Mouse (Mus musculus) neural tube, embryonic 11.5 days (tissue): ENCODE measurements at regions not wholly inside any gene's neighbourhood (a gene's known extent, or its start where the extent isn't known, plus 50 kb on each side); places are given as distances from the start of the nearest gene placed in this dataset.

Source experiments
- ATAC-seq: fragments of 200-750 bp; cut with Nextera tagmentation; 2 replicates; pipeline ENCODE4 v1.8.0; 2017; ENCODE audit warnings: moderate number of reproducible peaks, mild to moderate bottlenecking, moderate TSS enrichment, moderate library complexity; ENCODE audit not compliant: insufficient read depth, low FRiP score, low TSS enrichment
- DNase-seq: peaks from one replicate; pipeline ENCODE4 v3.0.0-alpha.2; 2015; ENCODE audit warnings: low spot score
- H3K27ac ChIP-seq: fragments of 300-500 bp; sonication (generic); 2 replicates; pipeline ENCODE4 v1.5.1; 2014; ENCODE audit warnings: low read depth, mild to moderate bottlenecking, low read length
- H3K27me3 ChIP-seq: fragments of 300-500 bp; sonication (generic); 2 replicates; pipeline ENCODE4 v1.6.1; 2014; ENCODE audit warnings: mild to moderate bottlenecking, low read length, mixed read lengths; ENCODE audit not compliant: control insufficient read depth, insufficient read depth
- H3K36me3 ChIP-seq: fragments of 300-500 bp; sonication (generic); 2 replicates; pipeline ENCODE4 v1.6.1; 2014; ENCODE audit warnings: mild to moderate bottlenecking, low read length, moderate library complexity, mixed read lengths; ENCODE audit not compliant: control insufficient read depth, insufficient read depth
- H3K4me1 ChIP-seq: fragments of 300-500 bp; sonication (generic); 2 replicates; pipeline ENCODE4 v1.6.1; 2014; ENCODE audit warnings: low read length, mixed read lengths; ENCODE audit not compliant: control insufficient read depth, insufficient read depth
- H3K4me2 ChIP-seq: fragments of 300-500 bp; sonication (generic); 2 replicates; pipeline ENCODE4 v1.6.1; 2014; ENCODE audit warnings: low read depth, mild to moderate bottlenecking, moderate library complexity
- H3K4me3 ChIP-seq: fragments of 300-500 bp; sonication (generic); 2 replicates; pipeline ENCODE4 v1.5.1; 2014; ENCODE audit warnings: low read depth, low read length
- H3K9ac ChIP-seq: fragments of 300-500 bp; sonication (generic); 2 replicates; pipeline ENCODE4 v1.6.1; 2014; ENCODE audit warnings: mild to moderate bottlenecking, low read length
- H3K9me3 ChIP-seq: fragments of 300-500 bp; sonication (generic); 2 replicates; pipeline ENCODE4 v1.6.1; 2016; ENCODE audit warnings: low read length; ENCODE audit not compliant: control insufficient read depth
- WGBS: fragments of 180-500 bp; shearing (Covaris S2); extraction: QIAGEN DNeasy Blood & Tissue Kit; methylation state at CpG from one replicate; pipeline ENCODE4 v1.1.7; 2014; 5-methylcytosine and 5-hydroxymethylcytosine counted together

DNA sequence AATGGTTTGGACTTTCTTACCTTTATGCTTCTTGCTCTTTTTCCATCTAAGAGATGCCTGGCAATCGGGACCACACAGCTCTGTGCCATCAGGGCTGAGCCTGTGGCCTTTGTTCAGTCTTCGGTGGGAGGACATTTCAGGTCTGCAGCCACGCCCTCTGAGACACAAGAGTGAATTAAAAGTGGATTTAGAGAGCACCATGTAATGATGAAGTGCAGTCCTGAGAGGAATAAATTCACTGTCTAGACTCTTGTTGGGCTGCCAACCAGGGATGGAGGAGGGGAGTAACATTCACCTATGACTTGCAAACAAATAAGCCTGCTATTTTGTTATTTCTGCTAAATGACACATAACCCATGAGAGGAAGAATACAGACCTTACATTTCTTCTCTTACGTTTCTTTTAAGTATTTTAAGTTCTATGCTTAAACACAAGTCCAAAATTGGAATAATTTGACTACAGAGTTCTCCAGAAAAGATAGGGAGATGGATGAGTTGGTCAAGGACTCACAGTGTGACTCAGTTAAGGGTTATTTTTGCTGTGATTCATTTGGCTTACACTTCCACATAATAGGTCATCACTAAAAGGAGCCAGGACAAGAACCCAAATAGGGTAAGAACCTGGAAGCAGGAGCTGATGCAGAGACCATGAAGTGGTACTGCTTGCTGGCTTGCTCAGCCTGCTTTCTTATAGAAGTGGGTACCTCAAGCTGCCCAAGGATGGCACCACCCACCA, 484.3 kb downstream of the Nuf2 start:
- Histone ChIP-seq H3K4me2 (no peak overlapping the region), H3K9ac (no peak overlapping the region), H3K27ac (no peak overlapping the region), H3K27me3 (no peaks in the 10 kb centered on the region), H3K4me3 (no peak overlapping the region), H3K36me3 (no peaks in the 10 kb centered on the region), H3K9me3 (no peaks in the 10 kb centered on the region), H3K4me1 (no peaks in the 10 kb centered on the region)
- ATAC-seq = no peak
- DNase-seq = no peak
- WGBS = 74% methylated on average over 4 of the region's 4 CpGs

DNA sequence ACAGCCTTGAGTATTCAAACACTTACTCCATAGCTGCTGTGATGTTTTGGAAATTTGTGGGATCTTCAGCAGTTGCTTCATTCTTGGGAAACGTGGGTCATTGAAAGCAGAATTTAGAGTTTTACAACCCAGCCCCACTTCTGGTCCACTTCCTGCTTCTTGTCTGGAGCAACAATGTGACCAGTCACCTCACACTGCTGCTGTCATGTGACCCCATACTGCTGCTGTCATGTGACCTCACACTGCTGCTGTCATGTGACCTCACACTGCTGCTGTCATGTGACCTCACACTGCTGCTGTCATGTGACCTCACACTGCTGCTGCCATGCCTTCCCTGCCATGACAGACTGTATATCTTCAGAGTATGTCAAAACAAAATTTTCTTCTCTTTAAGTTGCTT, 497.7 kb downstream of the Nuf2 start:
- H3K4me3 ChIP-seq = no peak overlapping the region
- no peaks in the 10 kb centered on the region for H3K27me3 ChIP-seq
- 84% methylated on average over 1 of the region's 1 CpGs for WGBS
- no peak for ATAC-seq
- H3K4me1 ChIP-seq = no peaks in the 10 kb centered on the region
- DNase-seq = no peak
- H3K4me2 ChIP-seq = no peak overlapping the region
- no peak overlapping the region for H3K27ac ChIP-seq
- no peaks in the 10 kb centered on the region for H3K36me3 ChIP-seq
- no peak overlapping the region for H3K9ac ChIP-seq
- H3K9me3 ChIP-seq = no peaks in the 10 kb centered on the region

DNA sequence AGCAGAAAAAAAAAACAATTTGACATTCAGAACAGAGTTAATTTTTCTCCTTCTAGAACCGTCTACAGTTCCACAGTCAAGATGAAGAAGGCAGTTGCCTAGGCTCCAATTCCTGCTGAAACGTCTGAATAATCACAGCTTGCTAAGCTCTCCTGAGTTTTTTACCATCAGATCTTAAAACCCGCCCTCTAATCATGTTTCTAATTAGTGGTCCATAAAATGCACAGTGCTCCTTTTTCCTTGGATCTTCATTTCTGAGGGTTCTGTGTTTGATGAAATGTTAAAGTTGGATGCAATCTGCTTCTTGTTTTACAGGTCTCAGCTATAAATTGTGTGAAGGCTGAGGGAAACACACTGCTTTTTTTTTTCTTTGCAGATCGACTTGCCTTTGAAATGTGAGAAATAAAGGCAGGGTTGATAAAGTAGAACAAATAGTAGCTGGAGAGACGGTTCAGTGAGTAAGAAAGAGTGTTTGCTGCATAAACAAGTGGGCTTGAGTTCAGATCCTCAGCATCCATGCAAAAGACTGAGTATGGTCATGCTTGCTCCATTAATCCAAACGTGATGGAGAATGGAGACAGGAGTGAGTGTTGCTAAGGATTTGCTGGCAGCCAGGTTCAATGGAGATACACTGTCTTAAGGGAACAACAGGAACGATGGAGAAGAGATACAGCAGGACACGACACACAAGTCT, 499.3 kb downstream of the Nuf2 start:
- no peaks in the 10 kb centered on the region for H3K27me3 ChIP-seq
- no peak overlapping the region for H3K9ac ChIP-seq
- H3K9me3 ChIP-seq = no peaks in the 10 kb centered on the region
- 69% methylated on average over 8 of the region's 8 CpGs for WGBS
- no peaks in the 10 kb centered on the region for H3K36me3 ChIP-seq
- no peak overlapping the region for H3K4me2 ChIP-seq
- DNase-seq (no peak), ATAC-seq (no peak)
- no peak overlapping the region for H3K4me3 ChIP-seq
- no peak overlapping the region for H3K27ac ChIP-seq
- no peaks in the 10 kb centered on the region for H3K4me1 ChIP-seq

DNA sequence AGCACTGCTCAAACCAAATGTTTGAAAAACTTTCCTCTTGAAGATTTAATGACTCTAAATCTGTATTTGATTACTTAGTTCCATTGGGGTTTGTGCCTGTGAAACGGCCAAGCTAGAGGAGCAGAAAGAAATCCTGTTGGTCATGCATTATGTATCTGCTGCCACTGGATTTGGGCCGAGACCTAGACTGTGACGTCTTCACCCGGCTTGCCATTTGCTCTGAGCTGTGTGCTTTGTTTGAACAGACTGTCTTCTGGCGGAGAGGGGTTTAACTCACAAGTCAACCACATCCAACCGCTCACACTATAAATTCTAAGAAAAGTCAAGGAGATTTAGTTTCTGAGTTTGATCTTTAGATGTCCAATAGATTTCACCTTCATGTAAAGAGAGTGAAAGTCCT, 503.6 kb downstream of the Nuf2 start:
- no peaks in the 10 kb centered on the region for H3K27me3 ChIP-seq
- H3K4me2 ChIP-seq = no peak overlapping the region
- no peaks in the 10 kb centered on the region for H3K36me3 ChIP-seq
- H3K27ac ChIP-seq = no peak overlapping the region
- no peaks in the 10 kb centered on the region for H3K9me3 ChIP-seq
- H3K9ac ChIP-seq = no peak overlapping the region
- no peaks in the 10 kb centered on the region for H3K4me1 ChIP-seq
- DNase-seq (no peak), ATAC-seq (no peak)
- no peak overlapping the region for H3K4me3 ChIP-seq
- WGBS = 67% methylated on average over 6 of the region's 6 CpGs

DNA sequence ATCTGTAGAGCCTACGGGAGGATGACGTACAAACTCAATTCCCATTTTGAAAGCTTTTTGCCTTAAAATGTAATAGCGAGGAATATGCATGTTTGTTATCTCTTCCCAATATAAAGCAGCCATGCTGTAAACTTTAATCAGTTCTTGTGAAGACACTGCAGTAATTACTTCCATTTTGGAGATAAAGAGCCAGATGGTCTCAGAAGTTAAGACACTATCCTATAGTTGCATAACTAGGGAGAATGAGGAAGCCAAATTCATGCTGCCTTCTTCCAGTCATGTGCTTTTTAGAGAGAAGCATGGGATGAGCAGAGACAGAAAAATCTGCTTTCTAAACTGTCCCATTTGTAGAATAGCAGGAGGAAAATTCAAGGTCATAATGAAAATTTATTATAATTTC, 504.0 kb downstream of the Nuf2 start:
- H3K27ac ChIP-seq = no peak overlapping the region
- DNase-seq (no peak), ATAC-seq (no peak)
- no peaks in the 10 kb centered on the region for H3K4me1 ChIP-seq
- no peaks in the 10 kb centered on the region for H3K27me3 ChIP-seq
- H3K4me3 ChIP-seq = no peak overlapping the region
- WGBS = 92% methylated on average over 3 of the region's 3 CpGs
- H3K4me2 ChIP-seq = no peak overlapping the region
- no peak overlapping the region for H3K9ac ChIP-seq
- H3K36me3 ChIP-seq = no peaks in the 10 kb centered on the region
- H3K9me3 ChIP-seq = no peaks in the 10 kb centered on the region

DNA sequence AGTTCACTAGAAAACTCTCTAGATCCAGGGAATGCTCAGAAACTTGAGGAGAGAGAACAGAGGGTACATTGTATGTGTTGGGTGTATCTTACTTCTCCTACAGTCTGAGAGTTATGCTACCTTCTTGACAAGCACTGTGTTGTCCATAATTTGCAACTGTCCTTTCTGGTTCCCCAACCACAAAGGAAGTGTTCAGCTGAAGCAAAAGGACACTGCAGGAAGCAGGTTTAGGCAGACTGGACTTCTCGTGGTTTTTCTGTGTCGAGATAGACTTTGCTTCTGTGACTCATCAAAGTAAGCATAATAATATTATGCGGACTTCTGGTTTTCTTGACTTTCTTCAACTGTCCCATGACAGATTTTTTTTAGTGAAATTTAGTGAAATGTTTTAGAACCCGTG, 506.7 kb downstream of the Nuf2 start:
- Histone ChIP-seq H3K27ac (no peak overlapping the region), H3K4me1 (no peaks in the 10 kb centered on the region), H3K27me3 (no peaks in the 10 kb centered on the region), H3K4me2 (no peak overlapping the region), H3K9me3 (no peaks in the 10 kb centered on the region), H3K36me3 (no peaks in the 10 kb centered on the region), H3K9ac (no peak overlapping the region), H3K4me3 (no peak overlapping the region)
- ATAC-seq (no peak), DNase-seq (no peak)
- 86% methylated on average over 4 of the region's 4 CpGs for WGBS

DNA sequence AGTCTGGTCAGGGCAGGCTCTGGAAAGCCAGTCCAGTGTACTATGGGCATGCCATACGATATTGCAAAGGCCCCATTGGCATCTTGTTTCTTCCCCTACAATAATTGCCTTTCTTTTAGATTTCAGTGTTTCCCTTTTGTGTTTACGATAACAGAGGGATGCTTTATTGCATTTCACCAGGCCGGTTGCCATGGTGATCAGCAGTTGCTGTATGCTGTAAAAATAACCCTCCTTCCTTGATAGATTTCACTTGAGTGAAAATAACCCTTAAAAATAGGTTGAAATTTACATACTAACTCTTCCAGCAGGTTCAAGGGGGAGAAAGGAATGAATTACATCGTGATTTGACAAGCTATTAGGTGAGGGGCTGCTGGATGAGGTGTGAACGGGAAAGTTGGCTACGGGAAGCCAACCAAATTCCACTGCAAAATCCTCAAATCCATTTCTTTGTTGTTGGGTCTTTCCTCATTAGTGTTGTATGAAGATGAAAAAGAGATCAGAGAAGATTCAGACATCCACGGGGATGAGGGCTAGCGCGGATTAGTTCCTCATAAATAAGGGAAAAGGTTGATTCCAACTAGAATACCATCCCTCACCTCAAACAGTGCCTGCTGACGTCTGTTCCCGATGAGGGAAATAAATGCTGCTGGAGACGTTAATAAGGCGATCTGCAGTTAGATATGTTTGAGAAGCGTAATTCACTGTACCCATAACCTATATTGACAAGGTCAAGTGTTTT, 539.6 kb downstream of the Nuf2 start:
- H3K36me3 ChIP-seq = no peaks in the 10 kb centered on the region
- WGBS = 72% methylated on average over 14 of the region's 14 CpGs
- no peak for DNase-seq
- no peak overlapping the region for H3K9ac ChIP-seq
- H3K4me1 ChIP-seq = no peaks in the 10 kb centered on the region
- H3K27ac ChIP-seq = no peak overlapping the region
- no peak overlapping the region for H3K4me2 ChIP-seq
- no peak overlapping the region for H3K4me3 ChIP-seq
- H3K9me3 ChIP-seq = no peaks in the 10 kb centered on the region
- no peak for ATAC-seq
- no peaks in the 10 kb centered on the region for H3K27me3 ChIP-seq

DNA sequence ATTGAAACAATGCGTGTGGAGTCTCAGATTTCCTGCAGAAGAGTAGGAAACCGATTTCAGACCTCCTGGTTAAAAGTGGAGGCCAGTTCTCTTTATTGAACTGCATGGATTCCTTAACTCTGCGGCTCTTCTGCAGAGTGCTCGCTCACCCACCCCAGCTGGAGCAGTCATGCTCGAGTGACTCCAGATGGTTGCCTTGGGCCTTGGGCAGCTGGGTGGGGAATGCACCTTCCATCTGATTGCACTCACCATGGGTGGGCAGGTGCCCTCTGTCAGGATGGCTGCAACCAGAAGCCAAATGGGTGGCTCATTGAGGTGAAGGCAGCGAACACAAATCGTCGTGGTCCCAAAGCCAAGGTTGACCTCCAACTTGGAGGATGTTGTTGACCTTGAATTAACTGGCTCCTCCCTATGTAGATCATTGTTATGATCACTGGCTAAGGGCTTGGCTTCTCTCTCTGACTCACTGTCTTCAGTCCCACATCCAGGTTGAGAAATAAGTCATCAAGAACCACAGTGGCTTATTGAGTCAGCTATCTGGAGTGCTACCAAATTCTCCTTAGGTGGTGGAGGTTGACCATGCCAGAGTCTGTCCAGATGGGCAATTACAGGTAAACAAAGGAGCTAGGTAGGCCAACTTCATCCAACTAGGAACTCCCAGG, 543.1 kb upstream of the Pbx1 start:
- Histone ChIP-seq H3K9me3 (no peaks in the 10 kb centered on the region), H3K27me3 (no peaks in the 10 kb centered on the region), H3K4me2 (no peak overlapping the region), H3K36me3 (no peaks in the 10 kb centered on the region), H3K27ac (no peak overlapping the region), H3K4me1 (no peaks in the 10 kb centered on the region), H3K9ac (no peak overlapping the region), H3K4me3 (no peak overlapping the region)
- 67% methylated on average over 8 of the region's 8 CpGs for WGBS
- ATAC-seq (no peak), DNase-seq (no peak)
